Mouse (Mus musculus): ENCODE measurements around the gene Gtpbp10. TPM values are rescaled to one million over a fixed set of nuclear protein-coding genes. Genes with fewer than 3 reads are reported as not detected.

Gene Gtpbp10
- polyA plus RNA-seq, 1 experiment, result 14.4 TPM

- H3K4me3 ChIP-seq (replicated peaks; ENCODE audit: control insufficient read depth, low read depth, low read length), result no peak overlapping the region
- H3K27ac ChIP-seq (ENCODE audit: control insufficient read depth, insufficient read depth, low read depth, low read length, poor library complexity), result no peak overlapping the region
- no peak for TF ChIP-seq POLR2A (IDR thresholded peaks at IDR 0.05; ENCODE audit: borderline replicate concordance, control insufficient read depth, low read depth, low read length)
- no peak for TF ChIP-seq CTCF (IDR thresholded peaks at IDR 0.05; ENCODE audit: control insufficient read depth, insufficient read depth, low read length)
- WGBS, result 83% methylated on average over 4 of the region's 4 CpGs
- no peaks in the 10 kb centered on the region for H3K4me1 ChIP-seq (ENCODE audit: control insufficient read depth, insufficient read depth, low read length)
Measured at GRCm38 (mm10) chr5:5492163-5492562, 67.2 kb downstream of the Gtpbp10 start.

Other genes with a start within 250 kb of the Gtpbp10 start
- gene Cdk14, start 139.2 kb downstream of the Gtpbp10 start, polyA plus RNA-seq (2011; ENCODE audit: insufficient read depth, insufficient read length, low replicate concordance, missing spikeins), result 1.0 and 2.1 TPM in 2 replicates
- not detected in 2 replicates for gene 1700015F17Rik, start 80.4 kb downstream of the Gtpbp10 start, polyA plus RNA-seq (2011; ENCODE audit: insufficient read depth, insufficient read length, low replicate concordance, missing spikeins)
- gene Cldn12, start 44.6 kb downstream of the Gtpbp10 start, polyA plus RNA-seq (2011; ENCODE audit: insufficient read depth, insufficient read length, low replicate concordance, missing spikeins), result 1.1 and 1.9 TPM in 2 replicates
- gene Gm8773, start 14.3 kb upstream of the Gtpbp10 start, polyA plus RNA-seq (2011; ENCODE audit: insufficient read depth, insufficient read length, low replicate concordance, missing spikeins), result not detected in 2 replicates
- not detected in 2 replicates for gene Cfap69, start 104.7 kb upstream of the Gtpbp10 start, polyA plus RNA-seq (2011; ENCODE audit: insufficient read depth, insufficient read length, low replicate concordance, missing spikeins)
- 0.75 TPM in 1 of 2 replicates, not detected in the other for gene Steap2, start 135.0 kb upstream of the Gtpbp10 start, polyA plus RNA-seq (2011; ENCODE audit: insufficient read depth, insufficient read length, low replicate concordance, missing spikeins)
- gene Steap1, start 189.8 kb upstream of the Gtpbp10 start, polyA plus RNA-seq (2011; ENCODE audit: insufficient read depth, insufficient read length, low replicate concordance, missing spikeins), result not detected in 2 replicates

All from bone marrow, adult 2 months (tissue).